Mouse (Mus musculus) forebrain, postnatal 0 days (tissue): ENCODE data around the gene Dhdds. TPM values are rescaled to one million over a fixed set of nuclear protein-coding genes. Genes with fewer than 3 reads are reported as not detected.

Experiments
- ATAC-seq: fragments of 200-750 bp; cut with Nextera tagmentation; 2 replicates; pipeline ENCODE4 v1.8.0; 2017; ENCODE audit warnings: mild to moderate bottlenecking, moderate library complexity
- DNase-seq: peaks from one replicate; pipeline ENCODE4 v3.0.0-alpha.2; 2015
- H3K27ac ChIP-seq: fragments of 300-500 bp; sonication (generic); 2 replicates; pipeline ENCODE4 v1.5.1; 2014; ENCODE audit warnings: low read depth, mild to moderate bottlenecking, antibody characterized with exemption, low read length, moderate library complexity, mixed read lengths
- H3K27me3 ChIP-seq: fragments of 300-500 bp; sonication (generic); 2 replicates; pipeline ENCODE4 v1.6.1; 2014; ENCODE audit warnings: mild to moderate bottlenecking, low read length, mixed read lengths; ENCODE audit not compliant: insufficient read depth
- H3K36me3 ChIP-seq: fragments of 300-500 bp; sonication (generic); 2 replicates; pipeline ENCODE4 v1.6.1; 2014; ENCODE audit warnings: mild to moderate bottlenecking, moderate library complexity; ENCODE audit not compliant: insufficient read depth
- H3K4me1 ChIP-seq: fragments of 300-500 bp; sonication (generic); 2 replicates; pipeline ENCODE4 v1.6.1; 2014; ENCODE audit warnings: antibody characterized with exemption; ENCODE audit not compliant: insufficient read depth
- H3K4me2 ChIP-seq: fragments of 300-500 bp; sonication (generic); 2 replicates; pipeline ENCODE4 v1.6.1; 2014; ENCODE audit warnings: low read depth, mild to moderate bottlenecking, moderate library complexity
- H3K4me3 ChIP-seq: fragments of 300-500 bp; sonication (generic); 2 replicates; pipeline ENCODE4 v1.5.1; 2014; ENCODE audit warnings: low read depth, low read length, mixed read lengths
- H3K9ac ChIP-seq: fragments of 300-500 bp; sonication (generic); 2 replicates; pipeline ENCODE4 v1.6.1; 2014; ENCODE audit warnings: mild to moderate bottlenecking
- H3K9me3 ChIP-seq: fragments of 300-500 bp; sonication (generic); 2 replicates; pipeline ENCODE4 v1.6.1; 2016; ENCODE audit warnings: low read length
- CTCF ChIP-seq: sonication (generic); IDR thresholded peaks from 2 replicates; pipeline ENCODE4 v1.5.1; 2016; ENCODE audit warnings: antibody characterized with exemption, control low read depth, low read depth
- WGBS: fragments of 180-500 bp; shearing (Covaris S2); extraction: QIAGEN DNeasy Blood & Tissue Kit; methylation state at CpG from one replicate; pipeline ENCODE4 v1.1.7; 2014; 5-methylcytosine and 5-hydroxymethylcytosine counted together
- polyA plus RNA-seq: library from polyadenylated mRNA; unstranded; fragments of >200 nt; fragmentation: Nextera tagmentation; extraction: Ambion mirVana; gene quantifications from 2 replicates; pipeline ENCODE4 v1.2.1, GENCODE M21; 2015
- total RNA-seq: library from RNA; depleted of rRNA; stranded (reverse); fragments of >200 nt; gene quantifications from 2 replicates; pipeline ENCODE4 v1.2.3, GENCODE M21; 2014

Gene Dhdds
- total and polyA plus RNA-seq, 2 experiments from 2014 or later: 42.0 to 43.5 TPM

GRCm38 (mm10) chr4:133982936-133983335 is 17.8 kb downstream of the Dhdds start:
- H3K4me2 ChIP-seq: no peak overlapping the region
- H3K4me3 ChIP-seq: no peak overlapping the region
- H3K9me3 ChIP-seq: no peaks in the 10 kb centered on the region
- WGBS: 74% methylated on average over 13 of the region's 13 CpGs
- ATAC-seq (no peak), DNase-seq (no peak)
- no peak overlapping the region for H3K9ac ChIP-seq
- H3K27me3 ChIP-seq: no peaks in the 10 kb centered on the region
- no peak overlapping the region for H3K27ac ChIP-seq
- TF ChIP-seq CTCF: no peak
- peaks cover 28% of the 10 kb centered on the region for H3K36me3 ChIP-seq
- no peaks in the 10 kb centered on the region for H3K4me1 ChIP-seq

- no peak overlapping the region for H3K4me3 ChIP-seq
- H3K27me3 ChIP-seq: no peaks in the 10 kb centered on the region
- no peak overlapping the region for H3K27ac ChIP-seq
- ATAC-seq (no peak), DNase-seq (no peak)
- WGBS: 93% methylated on average over 5 of the region's 5 CpGs
- no peaks in the 10 kb centered on the region for H3K4me1 ChIP-seq
- peaks cover 41% of the 10 kb centered on the region for H3K36me3 ChIP-seq
- H3K9me3 ChIP-seq: no peaks in the 10 kb centered on the region
- no peak overlapping the region for H3K4me2 ChIP-seq
- no peak for TF ChIP-seq CTCF
- no peak overlapping the region for H3K9ac ChIP-seq
These were observed 20.2 kb downstream of the Dhdds start for GRCm38 (mm10) chr4:133980496-133980895.

GRCm38 (mm10) chr4:133978021-133978711 is 22.6 kb downstream of the Dhdds start:
- Histone ChIP-seq H3K9me3 (no peaks in the 10 kb centered on the region), H3K36me3 (peaks cover 36% of the 10 kb centered on the region), H3K27ac (no peak overlapping the region), H3K27me3 (no peaks in the 10 kb centered on the region), H3K4me1 (no peaks in the 10 kb centered on the region), H3K9ac (no peak overlapping the region), H3K4me3 (no peak overlapping the region), H3K4me2 (no peak overlapping the region)
- DNase-seq: no peak
- 94% methylated on average over 10 of the region's 10 CpGs for WGBS
- ATAC-seq: no peak
- TF ChIP-seq CTCF: no peak

DNA sequence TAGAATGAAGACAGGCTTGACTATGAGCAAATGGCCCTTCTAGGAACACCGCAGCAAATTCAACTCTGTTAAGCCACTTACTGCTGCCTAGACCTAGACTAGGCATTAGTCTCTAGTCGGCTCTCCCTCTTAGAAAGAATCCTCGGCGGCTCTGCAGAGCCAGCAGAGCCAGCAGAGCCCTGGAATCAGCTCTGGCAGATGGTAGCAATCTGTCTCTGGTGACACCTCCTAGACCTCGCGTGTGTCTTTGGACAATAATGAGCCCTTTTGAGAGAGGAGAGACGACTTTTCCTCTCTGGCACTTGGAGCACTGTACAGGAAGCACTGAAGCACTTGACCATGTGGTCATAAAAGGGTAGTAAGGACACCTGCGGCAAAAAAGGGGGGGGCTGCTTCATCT is 29.0 kb downstream of the Dhdds start:
- H3K4me2 ChIP-seq: no peak overlapping the region
- H3K4me3 ChIP-seq: no peak overlapping the region
- no peaks in the 10 kb centered on the region for H3K9me3 ChIP-seq
- 0 out of 2 replicates have a peak, but pooled peaks cover 7% of the 10 kb centered on the region for H3K36me3 ChIP-seq
- H3K4me1 ChIP-seq: peaks cover 22% of the 10 kb centered on the region
- no peak overlapping the region for H3K9ac ChIP-seq
- peak overlapping the region; percentile 99 for H3K27ac ChIP-seq
- WGBS: 46% methylated on average over 8 of the region's 8 CpGs
- no peaks in the 10 kb centered on the region for H3K27me3 ChIP-seq
- no peak for TF ChIP-seq CTCF
- ATAC-seq: no peak
- DNase-seq: no peak

GRCm38 (mm10) chr4:133970876-133971275 is 29.8 kb downstream of the Dhdds start:
- 0 out of 2 replicates have a peak, but pooled peaks cover 5% of the 10 kb centered on the region for H3K36me3 ChIP-seq
- no peak overlapping the region for H3K4me3 ChIP-seq
- DNase-seq: peak; percentile 52
- H3K9ac ChIP-seq: no peak overlapping the region; the same call in 1 of the 2 replicates
- peak overlapping the region; percentile 99 for H3K27ac ChIP-seq
- H3K9me3 ChIP-seq: no peaks in the 10 kb centered on the region
- 45% methylated on average over 13 of the region's 13 CpGs for WGBS
- TF ChIP-seq CTCF: no peak
- H3K4me1 ChIP-seq: peaks cover 29% of the 10 kb centered on the region
- no peak overlapping the region for H3K4me2 ChIP-seq
- H3K27me3 ChIP-seq: no peaks in the 10 kb centered on the region
- ATAC-seq: no peak

DNA sequence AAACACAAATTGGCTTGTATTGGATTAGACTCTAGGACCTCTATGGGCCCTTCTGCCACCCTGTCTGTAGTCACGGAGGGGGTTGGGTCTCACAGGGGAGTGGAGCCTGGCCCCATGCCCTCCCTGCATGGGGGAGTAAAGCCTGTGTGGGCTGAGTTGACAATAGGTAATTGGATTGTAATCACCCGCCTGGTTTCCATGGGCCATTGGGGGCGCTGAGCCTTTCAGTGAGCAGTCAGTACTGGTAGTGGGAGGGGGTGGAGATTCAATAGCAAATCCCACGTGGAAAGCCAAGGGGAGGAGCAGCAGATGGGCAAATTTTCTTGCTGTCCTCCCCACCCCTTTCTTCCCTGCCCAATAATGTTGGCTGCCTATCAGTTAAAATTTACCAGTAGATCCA is 30.5 kb downstream of the Dhdds start:
- DNase-seq: peak; percentile 73
- peak; percentile 49 for TF ChIP-seq CTCF
- H3K4me1 ChIP-seq: peaks cover 29% of the 10 kb centered on the region
- peak; percentile 8; the same call in 1 of the 2 replicates for ATAC-seq
- H3K9me3 ChIP-seq: no peaks in the 10 kb centered on the region
- 0 out of 2 replicates have a peak overlapping the region, but pooled peaks have one; percentile 5 for H3K4me2 ChIP-seq
- H3K4me3 ChIP-seq: no peak overlapping the region
- H3K27me3 ChIP-seq: no peaks in the 10 kb centered on the region
- peak overlapping the region; percentile 99 for H3K27ac ChIP-seq
- 2% methylated on average over 4 of the region's 4 CpGs for WGBS
- 0 out of 2 replicates have a peak, but pooled peaks cover 9% of the 10 kb centered on the region for H3K36me3 ChIP-seq
- H3K9ac ChIP-seq: no peak overlapping the region

- WGBS: 23% methylated on average over 8 of the region's 8 CpGs
- Histone ChIP-seq H3K27ac (peak overlapping the region; percentile 99), H3K4me3 (no peak overlapping the region), H3K36me3 (peaks cover 13% of the 10 kb centered on the region), H3K9ac (no peak overlapping the region; the same call in 1 of the 2 replicates), H3K27me3 (no peaks in the 10 kb centered on the region), H3K4me1 (peaks cover 29% of the 10 kb centered on the region), H3K4me2 (peak overlapping the region; percentile 99), H3K9me3 (no peaks in the 10 kb centered on the region)
- ATAC-seq: no peak
- TF ChIP-seq CTCF: no peak
- peak; percentile 68 for DNase-seq
These were observed 31.5 kb downstream of the Dhdds start for GRCm38 (mm10) chr4:133969114-133969770.
